Mouse (Mus musculus): Measurements from ENCODE around the gene Cyp2c37. TPM values are rescaled to one million over a fixed set of nuclear protein-coding genes. Genes with fewer than 3 reads are reported as not detected.
"Not testable (repeated sequence)": the region's sequence is repeated elsewhere in the genome, so short reads cannot be mapped to it uniquely, and the experiment has no call there.

Cyp2c37 gene
- polyA plus RNA-seq (2015; fragmentation: Nextera tagmentation; extraction: Ambion mirVana): 0.24 and 0.30 TPM in 2 replicates

- not testable (repeated sequence) for ATAC-seq (ENCODE audit: insufficient read depth); H3K4me1 ChIP-seq (replicated peaks); H3K27ac ChIP-seq (replicated peaks); H3K4me3 ChIP-seq (replicated peaks); H3K27me3 ChIP-seq; H3K4me2 ChIP-seq; H3K9me3 ChIP-seq (replicated peaks); H3K9ac ChIP-seq; H3K36me3 ChIP-seq (replicated peaks)
- 84% methylated on average over 1 of the region's 1 CpGs for WGBS (ENCODE audit: insufficient replicate concordance)
Measured at GRCm38 (mm10) chr19:39992140-39992539, at the start of gene Cyp2c37. Gene Cyp2c37, plus strand, starts transcription at chr19:39992424.

DNA sequence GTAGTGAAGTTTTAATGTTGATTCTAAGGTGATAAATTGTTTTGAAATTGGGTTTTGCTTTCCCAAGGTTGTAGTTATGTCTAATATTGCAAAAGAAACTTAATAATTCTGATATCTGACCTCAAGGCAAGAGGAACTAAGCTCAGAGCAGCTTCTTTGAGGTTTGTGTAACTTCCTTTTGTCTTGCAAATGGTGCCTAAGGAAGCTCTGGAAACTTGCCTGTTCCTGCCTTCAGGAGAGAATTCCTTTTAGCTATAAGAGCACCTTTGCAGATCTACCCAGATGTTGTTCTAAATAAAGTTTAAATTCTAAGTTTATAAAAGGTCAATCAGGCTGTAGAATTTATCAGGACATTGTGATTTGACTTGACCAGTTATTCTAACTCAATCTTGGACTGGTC lies 31.4 kb upstream of the Cyp2c37 start:
- not testable (repeated sequence) for H3K4me1 ChIP-seq (replicated peaks); H3K9ac ChIP-seq; ATAC-seq (ENCODE audit: insufficient read depth)

GRCm38 (mm10) chr19:39971096-39971495 lies 21.1 kb upstream of the Cyp2c37 start:
- not testable (repeated sequence) for H3K4me2 ChIP-seq; H3K27ac ChIP-seq (replicated peaks); H3K27me3 ChIP-seq; ATAC-seq (ENCODE audit: insufficient read depth); H3K4me3 ChIP-seq (replicated peaks); H3K36me3 ChIP-seq (replicated peaks); H3K9ac ChIP-seq; H3K4me1 ChIP-seq (replicated peaks); H3K9me3 ChIP-seq (replicated peaks)
- WGBS (ENCODE audit: insufficient replicate concordance): 60% methylated on average over 3 of the region's 3 CpGs

More for the DNA sequence above, 31.4 kb upstream of the Cyp2c37 start:
- H3K36me3 ChIP-seq (replicated peaks); H3K27me3 ChIP-seq; H3K9me3 ChIP-seq (replicated peaks); H3K4me2 ChIP-seq; H3K27ac ChIP-seq (replicated peaks); H3K4me3 ChIP-seq (replicated peaks): not testable (repeated sequence)

GRCm38 (mm10) chr19:39989471-39989870 lies 2.8 kb upstream of the Cyp2c37 start:
- no peak overlapping the region for H3K4me3 ChIP-seq (replicated peaks)
- 41% methylated on average over 2 of the region's 2 CpGs for WGBS (ENCODE audit: insufficient replicate concordance)
- H3K27me3 ChIP-seq: no peaks in the 10 kb centered on the region
- H3K4me2 ChIP-seq: no peak overlapping the region
- no peaks in the 10 kb centered on the region for H3K9me3 ChIP-seq (replicated peaks)
- no peak for ATAC-seq (ENCODE audit: insufficient read depth)
- H3K9ac ChIP-seq: no peak overlapping the region
- H3K27ac ChIP-seq (replicated peaks): no peak overlapping the region
- no peaks in the 10 kb centered on the region for H3K4me1 ChIP-seq (replicated peaks)
- H3K36me3 ChIP-seq (replicated peaks): no peaks in the 10 kb centered on the region

Other genes with a start within 250 kb of the Cyp2c37 start
- gene Cyp2c40, start 179.6 kb upstream of the Cyp2c37 start, polyA plus RNA-seq (2015; fragmentation: Nextera tagmentation; extraction: Ambion mirVana): 1.8 and 2.6 TPM in 2 replicates
- 0.36 and 0.39 TPM in 2 replicates for gene Cyp2c69, start 105.6 kb upstream of the Cyp2c37 start, polyA plus RNA-seq (2015; fragmentation: Nextera tagmentation; extraction: Ambion mirVana)
- gene Cyp2c54, start 81.4 kb downstream of the Cyp2c37 start, polyA plus RNA-seq (2015; fragmentation: Nextera tagmentation; extraction: Ambion mirVana): not detected in 2 replicates
- not detected in 2 replicates for gene Cyp2c50, start 97.3 kb downstream of the Cyp2c37 start, polyA plus RNA-seq (2015; fragmentation: Nextera tagmentation; extraction: Ambion mirVana)
- 24.4 and 28.9 TPM in 2 replicates for gene Cyp2c70, start 194.9 kb downstream of the Cyp2c37 start, polyA plus RNA-seq (2015; fragmentation: Nextera tagmentation; extraction: Ambion mirVana)